Mouse (Mus musculus): ENCODE results near the gene Cst12. TPM values are rescaled to one million over a fixed set of nuclear protein-coding genes. Genes with fewer than 3 reads are reported as not detected.

Cst12 gene
- polyA plus RNA-seq, 1 experiment from 2014 or later = not detected

DNA sequence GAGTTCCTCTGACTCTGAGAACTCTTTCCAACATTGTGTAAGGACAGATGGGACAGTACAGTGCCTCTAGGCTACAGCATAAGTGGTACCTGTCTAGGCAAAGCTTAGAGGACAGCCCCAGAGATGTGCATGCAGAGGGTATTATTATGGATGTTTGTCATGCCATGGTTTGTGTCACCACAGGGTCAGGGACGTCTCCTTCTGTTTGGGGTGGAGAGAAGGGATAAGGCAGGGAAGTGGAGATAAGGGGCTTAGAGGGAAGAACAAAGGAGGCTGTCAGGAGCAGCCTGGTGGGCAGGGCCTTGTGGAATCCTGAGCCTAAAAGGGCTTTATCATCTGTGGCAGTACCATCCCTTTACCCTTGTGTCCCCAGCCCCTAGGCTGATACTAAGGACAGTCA, 7.5 kb upstream of the Cst12 start, which contains the start of gene 8030411F24Rik:
Gene 8030411F24Rik, plus strand, starts transcription at position 301 of the 400 bp plus-strand sequence.
- no peak for ATAC-seq (ENCODE audit: low FRiP score)
- WGBS = 5% methylated on average over 1 of the region's 1 CpGs
- no peak within 1 kb of the TSS for H3K4me3 ChIP-seq (ENCODE audit: low read depth, low read length)

DNA sequence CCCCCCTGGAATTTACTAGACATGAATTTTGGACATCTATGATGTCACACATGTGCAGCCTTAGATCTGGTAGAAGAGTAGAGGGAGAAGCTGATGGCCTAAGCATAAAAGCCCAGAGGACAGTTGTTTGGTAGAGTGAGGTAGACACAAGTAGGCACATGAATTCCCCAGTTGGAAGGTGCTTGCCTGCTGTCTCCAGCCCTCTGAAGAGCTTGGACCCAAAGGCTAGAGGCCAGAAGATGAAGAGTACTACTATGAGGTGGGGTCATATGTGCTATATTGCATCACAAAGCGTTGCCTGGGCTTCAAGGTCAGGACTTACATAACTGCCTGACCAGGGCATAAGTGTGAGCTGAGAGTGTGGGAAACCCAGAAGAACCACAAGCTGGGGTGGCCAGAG, 9.3 kb downstream of the Cst12 start, which contains the start of gene Cst8:
Gene Cst8, plus strand, starts transcription at position 301 of the 400 bp plus-strand sequence.
- Histone ChIP-seq H3K4me1 (ENCODE audit: control insufficient read depth, insufficient read depth, low read length) (no peaks in the 10 kb centered on the region), H3K4me2 (no peak within 1 kb of the TSS), H3K27ac (ENCODE audit: low read depth, low read length) (no peak within 1 kb of the TSS), H3K9ac (ENCODE audit: low read length) (no peak within 1 kb of the TSS), H3K9me3 (ENCODE audit: control insufficient read depth, low read length) (no peaks in the 10 kb centered on the region), H3K27me3 (ENCODE audit: control insufficient read depth, insufficient read depth, low read length) (no peaks in the 10 kb centered on the region), H3K36me3 (ENCODE audit: control insufficient read depth, insufficient read depth, low read length) (no peaks in the 10 kb centered on the region), H3K4me3 (ENCODE audit: low read depth, low read length) (no peak within 1 kb of the TSS)
- DNase-seq (ENCODE audit: low spot score, missing footprints) = no peak
- ATAC-seq (ENCODE audit: low FRiP score) = no peak
- 96% methylated on average over 1 of the region's 1 CpGs for WGBS

More for the DNA sequence above, 7.5 kb upstream of the Cst12 start, which contains the start of gene 8030411F24Rik:
- H3K4me2 ChIP-seq = no peak within 1 kb of the TSS
- H3K9ac ChIP-seq (ENCODE audit: low read length) = no peak within 1 kb of the TSS
- H3K9me3 ChIP-seq (ENCODE audit: control insufficient read depth, low read length) = no peaks in the 10 kb centered on the region
- no peak for DNase-seq (ENCODE audit: low spot score, missing footprints)
- no peaks in the 10 kb centered on the region for H3K36me3 ChIP-seq (ENCODE audit: control insufficient read depth, insufficient read depth, low read length)
- no peaks in the 10 kb centered on the region for H3K4me1 ChIP-seq (ENCODE audit: control insufficient read depth, insufficient read depth, low read length)
- no peak within 1 kb of the TSS for H3K27ac ChIP-seq (ENCODE audit: low read depth, low read length)
- H3K27me3 ChIP-seq (ENCODE audit: control insufficient read depth, insufficient read depth, low read length) = no peaks in the 10 kb centered on the region

GRCm38 (mm10) chr2:148801491-148801921, 12.3 kb downstream of the Cst12 start:
- WGBS = 82% methylated on average over 3 of the region's 3 CpGs

DNA sequence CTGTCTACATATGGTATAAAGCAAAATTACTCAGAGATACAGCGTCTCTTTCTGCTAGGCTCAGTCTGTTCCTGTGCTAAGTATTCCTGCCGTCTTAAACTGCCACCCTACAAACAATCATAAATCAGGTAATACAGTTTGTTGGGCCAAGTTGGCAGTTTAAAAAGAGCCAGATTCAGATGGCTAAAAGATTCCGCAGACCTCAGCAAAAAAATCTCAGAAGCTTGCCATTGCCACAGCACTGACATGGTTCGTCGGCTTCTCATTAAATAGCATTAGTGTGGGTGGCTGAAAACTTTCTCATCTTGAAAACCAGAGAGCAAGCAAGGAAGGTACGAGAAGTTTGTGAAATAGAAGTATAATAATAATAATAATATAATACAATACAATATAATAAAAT, 17.5 kb downstream of the Cst12 start:
- Histone ChIP-seq H3K9ac (ENCODE audit: low read length) (no peak overlapping the region), H3K9me3 (ENCODE audit: control insufficient read depth, low read length) (no peaks in the 10 kb centered on the region), H3K36me3 (ENCODE audit: control insufficient read depth, insufficient read depth, low read length) (no peaks in the 10 kb centered on the region), H3K27me3 (ENCODE audit: control insufficient read depth, insufficient read depth, low read length) (no peaks in the 10 kb centered on the region), H3K4me1 (ENCODE audit: control insufficient read depth, insufficient read depth, low read length) (no peaks in the 10 kb centered on the region), H3K27ac (ENCODE audit: low read depth, low read length) (no peak overlapping the region), H3K4me3 (ENCODE audit: low read depth, low read length) (no peak overlapping the region), H3K4me2 (no peak overlapping the region)
- DNase-seq (ENCODE audit: low spot score, missing footprints) (no peak), ATAC-seq (ENCODE audit: low FRiP score) (no peak)
- WGBS = 86% methylated on average over 6 of the region's 6 CpGs

More at GRCm38 (mm10) chr2:148801491-148801921, 12.3 kb downstream of the Cst12 start:
- H3K4me2 ChIP-seq = no peak overlapping the region
- no peaks in the 10 kb centered on the region for H3K9me3 ChIP-seq (ENCODE audit: control insufficient read depth, low read length)
- no peaks in the 10 kb centered on the region for H3K27me3 ChIP-seq (ENCODE audit: control insufficient read depth, insufficient read depth, low read length)
- no peak for ATAC-seq (ENCODE audit: low FRiP score)
- H3K27ac ChIP-seq (ENCODE audit: low read depth, low read length) = no peak overlapping the region
- no peaks in the 10 kb centered on the region for H3K36me3 ChIP-seq (ENCODE audit: control insufficient read depth, insufficient read depth, low read length)
- H3K4me3 ChIP-seq (ENCODE audit: low read depth, low read length) = no peak overlapping the region
- H3K9ac ChIP-seq (ENCODE audit: low read length) = no peak overlapping the region
- no peaks in the 10 kb centered on the region for H3K4me1 ChIP-seq (ENCODE audit: control insufficient read depth, insufficient read depth, low read length)
- no peak for DNase-seq (ENCODE audit: low spot score, missing footprints)

DNA sequence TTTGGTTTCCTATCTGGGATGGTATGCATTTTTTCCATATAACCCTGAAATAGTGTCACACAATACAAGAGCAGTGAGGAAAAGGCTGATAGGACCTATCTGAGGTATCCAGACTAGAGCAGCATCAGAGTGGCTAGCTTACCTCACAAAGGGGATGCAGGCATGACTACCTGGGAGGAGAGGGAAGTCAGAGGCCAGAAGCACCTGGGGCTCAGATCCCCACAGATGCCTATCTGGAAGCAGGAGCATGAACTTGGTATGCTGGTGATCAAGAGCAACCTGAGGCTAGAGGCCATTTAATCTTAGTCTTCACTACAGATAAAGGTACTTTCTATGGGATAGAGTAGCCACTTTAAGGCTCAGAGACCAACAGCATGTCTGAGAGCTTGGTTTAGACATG, 30.7 kb downstream of the Cst12 start, which contains the start of gene Cst13:
Gene Cst13, plus strand, starts transcription at position 173 of the 400 bp plus-strand sequence.
- Histone ChIP-seq H3K27ac (ENCODE audit: low read depth, low read length) (no peak within 1 kb of the TSS), H3K4me3 (ENCODE audit: low read depth, low read length) (no peak within 1 kb of the TSS), H3K36me3 (ENCODE audit: control insufficient read depth, insufficient read depth, low read length) (no peaks in the 10 kb centered on the region), H3K4me1 (ENCODE audit: control insufficient read depth, insufficient read depth, low read length) (peaks cover 3% of the 10 kb centered on the region; the same call in 1 of the 2 replicates), H3K9me3 (ENCODE audit: control insufficient read depth, low read length) (no peaks in the 10 kb centered on the region), H3K4me2 (no peak within 1 kb of the TSS), H3K9ac (ENCODE audit: low read length) (no peak within 1 kb of the TSS), H3K27me3 (ENCODE audit: control insufficient read depth, insufficient read depth, low read length) (no peaks in the 10 kb centered on the region)
- no peak for DNase-seq (ENCODE audit: low spot score, missing footprints)
- no peak for ATAC-seq (ENCODE audit: low FRiP score)

- Histone ChIP-seq H3K36me3 (ENCODE audit: control insufficient read depth, insufficient read depth, low read length) (no peaks in the 10 kb centered on the region), H3K9ac (ENCODE audit: low read length) (no peak overlapping the region), H3K4me2 (no peak overlapping the region), H3K4me1 (ENCODE audit: control insufficient read depth, insufficient read depth, low read length) (no peaks in the 10 kb centered on the region), H3K27ac (ENCODE audit: low read depth, low read length) (no peak overlapping the region), H3K4me3 (ENCODE audit: low read depth, low read length) (no peak overlapping the region), H3K27me3 (ENCODE audit: control insufficient read depth, insufficient read depth, low read length) (no peaks in the 10 kb centered on the region), H3K9me3 (ENCODE audit: control insufficient read depth, low read length) (no peaks in the 10 kb centered on the region)
- 78% methylated on average over 1 of the region's 1 CpGs for WGBS
- ATAC-seq (ENCODE audit: low FRiP score) (no peak), DNase-seq (ENCODE audit: low spot score, missing footprints) (no peak)
Measured at GRCm38 (mm10) chr2:148825986-148826385, 36.8 kb downstream of the Cst12 start.

- Histone ChIP-seq H3K4me3 (ENCODE audit: low read depth, low read length) (no peak within 1 kb of the TSS), H3K9me3 (ENCODE audit: control insufficient read depth, low read length) (no peaks in the 10 kb centered on the region), H3K4me1 (ENCODE audit: control insufficient read depth, insufficient read depth, low read length) (no peaks in the 10 kb centered on the region), H3K27ac (ENCODE audit: low read depth, low read length) (no peak within 1 kb of the TSS), H3K36me3 (ENCODE audit: control insufficient read depth, insufficient read depth, low read length) (no peaks in the 10 kb centered on the region), H3K27me3 (ENCODE audit: control insufficient read depth, insufficient read depth, low read length) (no peaks in the 10 kb centered on the region), H3K4me2 (no peak within 1 kb of the TSS), H3K9ac (ENCODE audit: low read length) (no peak within 1 kb of the TSS)
- no peak for ATAC-seq (ENCODE audit: low FRiP score)
- WGBS = 79% methylated on average over 4 of the region's 4 CpGs
- DNase-seq (ENCODE audit: low spot score, missing footprints) = no peak
Measured at GRCm38 (mm10) chr2:148834912-148835311, 45.8 kb downstream of the Cst12 start, which contains the start of gene Cst9. Gene Cst9, plus strand, starts transcription at chr2:148835147.

DNA sequence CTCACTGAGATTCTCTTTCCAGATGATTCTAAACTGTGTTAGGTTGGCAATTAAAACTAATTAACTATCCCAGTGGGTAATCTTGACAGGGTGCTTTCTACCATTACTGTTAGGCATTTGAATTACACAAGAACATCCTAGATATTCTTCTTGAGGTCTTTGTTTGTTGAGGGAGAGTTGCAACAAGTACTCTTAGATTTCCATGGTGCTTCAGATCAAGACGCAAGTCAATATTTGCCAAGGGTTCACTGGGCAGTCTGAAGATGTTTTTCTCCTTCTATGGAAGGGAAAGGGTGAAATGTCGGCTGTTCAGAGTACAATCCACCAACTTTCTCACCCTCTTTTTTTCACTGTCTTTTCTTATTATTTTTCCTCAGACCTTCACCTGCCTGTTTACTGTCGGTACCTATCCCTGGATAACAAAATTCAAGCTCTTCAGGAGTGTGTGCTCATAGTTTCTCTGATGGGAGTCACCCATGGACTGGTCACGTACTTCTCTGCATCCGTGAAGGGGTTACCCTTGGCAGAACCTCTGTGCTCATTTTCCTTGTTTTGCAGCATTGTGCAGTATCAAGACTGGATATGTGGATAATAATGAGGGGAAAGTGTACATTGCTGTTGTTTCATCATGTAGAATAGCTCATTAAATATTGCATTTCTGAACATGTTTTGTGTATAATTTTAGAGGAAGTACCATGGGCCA, 49.1 kb downstream of the Cst12 start:
- 85% methylated on average over 5 of the region's 5 CpGs for WGBS
- no peaks in the 10 kb centered on the region for H3K27me3 ChIP-seq (ENCODE audit: control insufficient read depth, insufficient read depth, low read length)
- no peak overlapping the region for H3K9ac ChIP-seq (ENCODE audit: low read length)
- H3K9me3 ChIP-seq (ENCODE audit: control insufficient read depth, low read length) = no peaks in the 10 kb centered on the region
- no peak overlapping the region for H3K4me3 ChIP-seq (ENCODE audit: low read depth, low read length)
- no peaks in the 10 kb centered on the region for H3K36me3 ChIP-seq (ENCODE audit: control insufficient read depth, insufficient read depth, low read length)
- H3K4me2 ChIP-seq = no peak overlapping the region
- no peaks in the 10 kb centered on the region for H3K4me1 ChIP-seq (ENCODE audit: control insufficient read depth, insufficient read depth, low read length)
- no peak for ATAC-seq (ENCODE audit: low FRiP score)
- no peak overlapping the region for H3K27ac ChIP-seq (ENCODE audit: low read depth, low read length)
- no peak for DNase-seq (ENCODE audit: low spot score, missing footprints)

GRCm38 (mm10) chr2:148839224-148839623, 50.1 kb downstream of the Cst12 start:
- Histone ChIP-seq H3K4me3 (ENCODE audit: low read depth, low read length) (no peak overlapping the region), H3K9ac (ENCODE audit: low read length) (no peak overlapping the region), H3K27me3 (ENCODE audit: control insufficient read depth, insufficient read depth, low read length) (no peaks in the 10 kb centered on the region), H3K9me3 (ENCODE audit: control insufficient read depth, low read length) (no peaks in the 10 kb centered on the region), H3K4me1 (ENCODE audit: control insufficient read depth, insufficient read depth, low read length) (no peaks in the 10 kb centered on the region), H3K4me2 (no peak overlapping the region), H3K27ac (ENCODE audit: low read depth, low read length) (no peak overlapping the region), H3K36me3 (ENCODE audit: control insufficient read depth, insufficient read depth, low read length) (no peaks in the 10 kb centered on the region)
- WGBS = 90% methylated on average over 2 of the region's 2 CpGs
- ATAC-seq (ENCODE audit: low FRiP score) (no peak), DNase-seq (ENCODE audit: low spot score, missing footprints) (no peak)

Measured in midbrain, embryonic 11.5 days (tissue).